Mouse (Mus musculus) embryo, embryonic 10 days (tissue): ENCODE measurements around the gene Ccdc149.

Experiments
- DNase-seq: peaks from one replicate; pipeline ENCODE4 v3.0.0-alpha.2; 2015; ENCODE audit warnings: low spot score

Ccdc149 gene

DNA sequence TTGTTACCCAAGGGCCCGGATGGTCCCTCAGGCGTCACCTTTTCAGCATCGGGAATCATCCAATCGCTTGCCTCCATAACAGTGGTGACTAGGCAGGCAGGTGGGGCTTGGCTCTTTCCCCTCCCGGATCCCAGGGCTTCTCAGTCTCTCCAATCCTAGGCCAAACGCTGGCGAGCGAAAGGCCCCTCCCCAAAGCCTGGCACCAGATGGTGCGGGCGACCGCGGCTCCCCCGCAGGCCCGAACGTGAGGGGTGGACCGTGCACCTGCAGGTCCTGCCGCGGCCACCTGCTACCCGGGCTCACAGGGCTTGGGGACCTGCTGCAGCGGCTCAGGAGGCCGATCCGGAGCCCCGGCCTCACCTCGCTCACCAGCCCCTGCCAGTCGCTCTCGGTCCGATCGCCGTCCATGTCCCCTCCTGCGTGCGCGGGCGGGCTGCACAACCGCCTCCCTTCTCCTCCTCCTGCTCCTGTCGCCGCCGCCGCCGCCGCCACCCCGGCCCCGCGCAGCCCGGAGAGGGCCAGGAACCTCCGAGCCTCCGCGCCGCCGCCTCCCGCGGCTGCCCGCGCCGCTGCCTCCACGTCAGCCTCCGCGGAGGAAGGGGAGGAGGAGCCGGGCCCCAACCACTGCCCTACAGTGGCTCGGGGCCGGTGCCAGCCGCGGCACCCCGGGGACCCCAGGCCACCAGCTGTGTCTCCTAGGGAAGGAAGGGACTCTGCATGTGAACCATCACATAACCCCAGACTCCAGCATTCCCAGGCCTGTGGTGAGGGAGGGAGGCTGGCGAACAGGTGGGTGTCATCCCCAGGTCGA lies at the start of gene Ccdc149:
Gene Ccdc149, minus strand, starts transcription at position 531 of the 811 bp plus-strand sequence.
- DNase-seq: peak; percentile 54

DNA sequence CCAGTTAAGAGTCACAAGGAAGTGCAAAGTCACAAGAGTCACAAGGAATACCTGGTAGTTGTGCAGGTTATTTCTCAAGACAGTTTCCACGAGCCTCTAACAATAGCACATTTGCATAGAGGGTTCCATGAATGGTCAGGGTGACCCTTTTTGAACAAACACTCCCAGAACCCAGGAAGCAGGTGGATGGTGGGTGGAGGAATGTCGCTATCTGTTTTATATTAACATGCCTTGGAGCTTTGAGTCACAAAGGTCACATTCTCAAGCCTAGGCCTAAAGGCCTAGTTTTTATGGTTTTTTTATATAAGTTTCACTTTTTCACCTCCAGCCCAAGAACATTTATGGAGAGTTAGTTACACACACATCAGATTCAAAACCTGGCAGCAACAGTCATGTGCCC lies 48.6 kb upstream of the Ccdc149 start:
- DNase-seq: no peak

DNA sequence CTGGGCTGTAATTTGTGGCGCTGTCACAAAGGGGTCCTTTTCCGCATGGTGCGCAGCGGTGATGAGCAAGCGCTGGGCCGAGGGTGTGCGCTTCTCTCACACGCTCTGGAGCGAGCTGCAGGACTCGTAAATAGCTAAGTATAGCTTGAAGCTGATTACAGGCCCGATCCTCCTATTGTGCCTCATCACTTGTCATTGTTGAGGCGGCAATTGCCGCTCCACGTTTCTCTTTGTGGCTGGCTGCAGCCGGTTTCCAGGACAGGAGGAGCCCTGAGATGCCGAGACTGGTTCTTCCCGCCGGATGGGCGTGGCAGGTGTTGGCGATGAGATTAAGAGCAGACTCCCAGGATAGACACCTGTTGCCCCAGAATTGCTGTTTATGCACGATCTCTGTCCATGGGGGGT lies 44.8 kb upstream of the Ccdc149 start:
- DNase-seq: peak; percentile 47

DNA sequence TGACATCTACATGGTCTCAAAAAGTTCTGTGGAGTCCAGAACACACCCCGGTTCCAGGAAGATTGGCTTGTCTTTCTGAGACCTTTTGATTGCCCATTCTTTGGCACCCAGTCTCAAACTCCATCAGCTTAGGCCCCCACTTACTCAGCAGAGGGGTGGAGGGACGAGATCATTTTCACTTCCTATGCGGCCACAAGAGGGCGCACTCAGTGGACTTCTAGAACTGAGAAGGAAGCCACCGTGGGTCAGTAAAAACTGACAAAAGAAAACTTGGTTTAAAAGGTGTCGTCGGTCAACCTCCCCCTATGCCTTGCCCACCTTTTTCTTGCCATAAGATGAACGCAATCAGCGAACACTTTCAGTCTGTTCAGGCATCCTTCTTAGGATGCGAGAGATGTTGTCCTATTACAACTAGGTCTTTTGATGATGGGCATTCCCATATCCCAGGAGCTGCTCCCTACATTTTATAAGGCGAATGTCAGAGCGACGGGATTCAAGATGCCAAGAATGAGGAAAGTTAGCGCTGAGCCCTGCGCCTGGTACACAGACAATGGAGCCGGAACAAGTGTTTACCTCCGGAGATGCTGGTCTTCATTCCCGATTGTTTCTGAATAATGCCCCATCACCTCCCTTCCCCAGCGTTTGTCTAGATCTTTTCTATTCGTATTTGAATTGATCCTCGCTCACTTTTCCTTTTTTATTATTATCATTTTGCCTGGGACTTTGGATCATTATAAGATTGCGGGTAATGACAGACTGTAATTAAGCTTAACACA lies 44.1 kb upstream of the Ccdc149 start:
- peak; percentile 86 for DNase-seq

DNA sequence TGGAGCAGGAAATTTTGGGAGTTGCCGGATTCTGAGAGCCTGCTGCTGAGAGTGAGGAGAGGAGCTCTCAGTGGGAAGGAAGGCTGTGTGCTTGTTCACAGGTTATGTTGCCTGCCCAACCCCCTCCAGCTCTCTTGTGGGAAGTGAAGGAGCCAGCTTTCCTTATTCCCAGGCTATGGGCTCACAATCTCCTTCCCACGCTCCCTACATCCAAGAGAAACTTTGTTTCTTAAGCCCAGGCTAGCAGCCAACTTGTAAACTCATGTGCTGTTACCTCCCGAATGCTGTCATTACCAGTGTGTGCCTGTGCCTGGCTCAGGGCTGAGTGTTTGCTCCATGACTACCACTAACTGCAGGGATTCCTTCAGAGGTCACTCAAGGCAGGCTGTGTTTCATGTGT lies 39.8 kb upstream of the Ccdc149 start:
- DNase-seq: no peak

DNA sequence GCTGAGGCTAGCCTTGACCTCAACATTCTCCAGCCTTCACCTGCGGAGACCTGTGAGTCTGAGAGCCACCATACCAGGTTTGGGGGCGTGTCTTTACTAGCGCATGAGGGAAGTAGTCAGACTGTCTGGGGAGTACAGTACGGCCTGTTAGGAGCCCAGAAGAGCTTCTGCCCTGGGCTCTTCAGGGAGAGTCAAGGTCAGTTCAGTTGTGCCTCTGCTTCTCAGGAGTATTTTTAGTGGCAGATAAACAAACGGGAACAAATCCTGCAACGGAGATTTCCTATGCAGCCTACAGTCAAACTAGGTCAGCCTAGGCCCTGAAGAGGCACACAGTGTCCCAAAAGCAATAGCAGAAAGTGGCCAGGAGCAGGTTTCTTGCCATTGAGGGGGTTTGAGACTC lies 38.1 kb upstream of the Ccdc149 start:
- DNase-seq: no peak

DNA sequence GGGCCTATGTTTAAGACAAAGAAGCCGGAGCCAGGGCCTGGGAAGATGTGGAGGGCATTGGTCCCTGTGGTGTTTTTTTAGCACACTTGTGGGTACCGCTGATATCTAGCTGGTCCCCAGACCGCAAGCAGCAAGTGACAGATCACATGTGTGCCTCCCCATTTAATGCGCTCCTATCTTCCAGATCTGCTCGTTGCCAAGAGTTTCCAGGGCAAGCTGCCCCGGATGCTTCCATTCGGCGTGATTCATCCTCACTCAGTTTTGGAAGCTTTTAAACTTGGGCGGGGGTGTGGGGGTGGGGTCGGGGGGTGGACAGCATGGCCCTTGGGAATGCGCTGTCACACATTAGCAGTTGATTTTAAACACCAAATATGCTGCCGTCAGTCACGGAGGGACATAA lies 33.3 kb upstream of the Ccdc149 start:
- no peak for DNase-seq

DNA sequence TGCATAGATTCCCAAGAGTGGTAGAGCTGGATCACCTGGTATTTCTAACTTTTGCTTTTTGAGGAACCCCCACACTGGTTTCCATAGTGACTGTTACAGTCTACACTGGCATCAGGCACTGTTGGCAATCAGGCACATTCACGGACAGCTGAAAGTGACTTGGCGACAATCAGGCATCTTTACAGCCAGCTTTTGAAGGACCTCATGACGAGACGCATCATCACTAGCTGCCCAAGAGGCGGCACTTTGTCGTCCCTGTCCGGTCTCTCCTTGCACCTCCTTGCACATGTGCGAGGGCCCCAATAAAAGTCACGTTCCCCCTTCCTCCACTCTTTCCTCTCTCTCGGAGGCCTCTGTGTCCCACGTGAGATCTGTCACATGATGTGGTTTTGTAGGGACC lies 32.8 kb upstream of the Ccdc149 start:
- DNase-seq: no peak

DNA sequence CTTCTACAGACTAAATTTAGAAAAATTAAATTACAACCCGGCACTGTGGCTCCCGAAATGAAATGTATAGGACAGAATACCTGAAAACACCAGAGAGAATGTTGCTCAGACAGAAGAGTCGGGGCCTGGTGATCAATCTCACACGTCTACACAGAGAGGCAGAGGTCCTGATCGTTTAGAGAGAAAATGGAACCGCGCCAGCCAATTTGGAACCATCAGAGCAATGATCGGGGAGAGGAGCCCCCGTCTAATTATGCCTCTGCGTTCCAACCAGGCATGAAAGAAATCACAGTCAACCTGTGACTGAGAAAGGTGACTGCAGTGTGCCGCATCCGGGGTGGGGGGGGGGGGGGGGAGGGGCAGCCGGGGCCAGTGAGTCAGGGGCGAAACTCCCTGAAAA lies 24.4 kb upstream of the Ccdc149 start:
- no peak for DNase-seq

DNA sequence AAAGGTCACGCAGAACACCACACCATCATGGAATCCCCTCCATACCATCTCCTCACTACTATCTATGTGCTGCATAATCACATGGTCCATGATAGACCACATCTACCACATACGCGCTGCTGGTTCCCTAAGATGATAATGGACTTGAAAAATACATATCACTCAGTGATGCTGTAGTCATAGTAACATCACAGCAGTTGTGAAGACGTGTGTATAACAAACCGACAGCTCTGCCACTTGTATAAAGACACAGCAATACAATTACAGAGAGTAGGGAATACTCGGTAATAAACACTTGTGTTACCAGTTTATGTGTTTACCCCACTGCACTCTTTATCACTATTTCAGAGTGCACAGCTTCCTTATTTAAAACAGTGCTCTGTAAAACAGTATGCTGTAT lies 20.2 kb upstream of the Ccdc149 start:
- DNase-seq: no peak

DNA sequence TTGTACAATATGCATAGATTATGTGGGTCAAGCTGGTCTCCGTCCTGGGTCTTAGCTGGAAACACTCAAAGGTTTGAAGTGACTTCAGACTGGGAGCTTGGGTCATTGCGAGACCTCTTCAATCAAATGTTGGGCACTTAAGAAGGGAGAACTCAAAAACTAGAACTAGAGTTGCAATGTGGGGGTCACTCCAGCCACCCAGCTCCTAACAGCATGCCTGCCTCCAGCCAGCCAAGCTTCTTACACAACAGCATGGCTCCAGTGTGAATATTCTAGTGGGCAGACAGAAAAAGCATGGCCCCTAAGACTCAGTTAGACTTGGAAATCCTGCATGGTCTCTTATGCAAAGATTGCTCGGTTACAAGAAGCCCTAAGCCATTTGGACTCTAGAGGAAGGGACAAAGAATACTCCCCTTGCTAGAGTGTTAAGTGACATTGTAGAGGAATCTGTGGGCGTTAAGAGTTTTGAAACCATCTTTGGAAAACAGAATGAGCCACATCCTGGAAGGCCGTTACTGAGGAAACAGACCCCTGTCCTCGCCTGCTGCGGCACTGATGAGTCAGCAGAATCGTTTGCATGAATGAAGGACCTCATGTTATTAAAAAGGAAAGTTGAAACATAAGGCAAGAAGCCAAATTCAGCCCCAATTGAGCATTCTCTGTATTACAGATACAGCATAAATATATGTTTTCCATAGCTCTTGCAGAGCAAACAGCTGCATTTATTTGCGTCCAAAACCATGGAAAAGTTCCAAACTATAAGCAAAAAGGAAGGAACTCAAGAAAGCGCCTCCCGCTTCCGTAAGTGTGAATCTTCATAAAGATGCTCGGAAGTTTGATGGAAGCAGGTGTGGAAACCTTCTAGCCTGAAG lies 16.5 kb upstream of the Ccdc149 start:
- no peak for DNase-seq

DNA sequence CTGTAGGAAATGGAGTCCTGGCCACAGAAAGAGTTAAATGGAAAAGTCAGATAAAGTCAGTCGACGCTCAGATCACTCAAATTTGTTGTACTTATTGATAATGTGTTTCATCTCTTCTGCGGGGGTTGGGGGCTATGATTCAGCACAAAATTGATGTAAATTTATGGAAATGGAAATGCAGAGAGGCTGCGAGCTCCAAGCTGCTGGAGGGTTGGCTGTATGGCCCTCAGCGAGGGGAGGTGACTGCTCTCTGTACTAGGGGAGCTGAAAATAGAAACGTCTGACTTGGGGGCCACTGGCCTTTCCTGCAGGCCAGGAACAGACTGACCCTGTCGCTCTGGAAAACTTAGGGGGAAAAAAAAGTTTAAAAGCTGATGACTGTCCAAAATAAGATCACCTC lies 5.5 kb upstream of the Ccdc149 start:
- peak; percentile 9 for DNase-seq

DNA sequence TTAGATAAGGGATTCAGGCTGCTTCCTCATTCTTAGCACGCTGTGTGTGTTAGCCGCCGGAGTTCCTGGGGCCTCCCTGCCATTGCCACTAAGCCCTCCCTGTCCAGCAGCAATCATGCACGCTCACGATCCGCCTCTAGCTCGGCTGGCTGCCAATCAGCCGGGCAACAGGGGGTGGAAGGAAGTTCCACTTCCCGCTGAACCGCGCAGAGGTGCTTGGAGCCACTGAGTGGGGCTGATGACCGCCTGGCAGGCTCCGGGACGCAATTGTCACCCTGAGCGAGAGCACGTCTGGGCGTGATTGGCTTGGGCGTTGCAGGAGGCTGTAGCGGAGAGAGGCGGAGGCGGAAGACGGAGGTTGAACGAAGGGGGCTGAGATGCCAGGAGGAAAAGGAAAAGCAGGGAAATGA lies 5.0 kb upstream of the Ccdc149 start:
- DNase-seq: peak; percentile 85

DNA sequence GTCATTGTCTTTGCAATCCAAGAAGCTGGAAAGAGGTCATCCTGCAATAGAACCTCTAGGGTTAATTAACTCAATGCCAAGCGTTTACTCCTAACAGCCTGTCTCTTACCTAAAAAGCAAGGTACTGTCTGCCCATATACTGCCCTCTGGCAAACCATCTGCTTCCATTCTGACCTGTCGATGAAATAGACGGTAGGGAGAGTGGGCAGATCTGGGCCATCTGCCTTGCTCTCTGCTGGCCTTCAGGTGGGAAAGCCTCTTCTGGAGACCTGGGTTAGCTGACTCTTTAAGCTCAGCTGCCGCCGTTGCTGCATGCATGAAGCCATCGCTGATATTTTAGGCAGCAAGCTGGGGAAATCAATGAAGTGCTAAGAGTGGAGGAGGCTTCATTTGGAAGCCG lies 2.7 kb upstream of the Ccdc149 start:
- no peak for DNase-seq

DNA sequence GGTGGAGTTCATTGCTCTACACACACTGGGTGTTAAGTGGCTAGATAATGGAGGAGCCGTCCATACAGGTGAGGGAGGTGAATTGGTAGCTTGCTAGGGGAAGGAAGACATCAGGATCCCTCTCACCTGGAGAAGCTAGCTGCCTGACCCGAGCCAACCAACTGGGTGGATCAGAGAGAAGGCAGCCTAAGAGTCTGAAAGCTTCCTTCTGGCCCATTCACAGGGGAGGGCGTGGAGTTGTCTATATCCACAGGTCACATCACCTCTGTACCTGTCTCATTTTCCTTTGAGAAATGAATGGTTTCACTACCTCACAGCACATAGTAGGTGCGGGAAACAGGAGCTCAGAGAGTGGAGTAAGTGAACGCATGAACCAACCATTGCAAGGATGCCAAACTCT lies 770 bp downstream of the Ccdc149 start:
- no peak for DNase-seq

DNA sequence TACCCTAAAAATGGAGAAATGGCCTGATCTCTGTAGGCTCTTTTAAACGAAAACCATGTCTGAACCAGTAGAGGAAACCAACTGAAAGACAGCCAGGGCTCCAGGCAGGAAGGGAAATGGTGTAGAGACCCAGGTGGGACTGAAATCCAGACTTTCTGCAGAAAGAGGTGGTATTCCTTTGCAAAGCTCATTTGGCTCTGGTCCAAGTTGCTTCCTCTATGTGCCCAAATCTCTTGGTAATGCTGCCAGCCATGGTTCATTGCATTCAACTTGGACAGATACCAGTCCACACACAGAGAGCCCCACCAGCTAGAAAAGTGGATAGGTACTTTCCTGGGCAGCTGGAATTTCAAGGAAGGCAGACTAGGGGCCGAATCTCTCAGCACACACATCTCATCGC lies 3.5 kb downstream of the Ccdc149 start:
- DNase-seq: no peak

DNA sequence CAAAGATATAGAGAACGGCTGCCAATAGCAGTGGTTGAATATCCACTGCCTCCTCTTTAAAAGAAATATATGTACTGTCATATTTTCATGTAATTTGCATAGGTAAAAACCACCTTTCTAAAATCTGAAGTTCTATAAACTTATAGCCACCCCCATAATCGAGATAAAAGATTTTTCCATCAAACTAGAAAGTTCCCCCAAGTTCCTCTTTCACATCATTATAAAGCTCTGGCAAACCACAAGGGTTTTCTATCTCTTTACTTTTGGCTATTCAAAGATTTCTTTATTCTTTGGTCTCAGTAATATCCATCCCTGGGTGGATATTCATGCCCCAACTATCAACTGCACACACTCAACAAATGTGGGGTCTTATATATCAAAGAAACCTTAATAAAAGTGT lies 8.9 kb downstream of the Ccdc149 start:
- DNase-seq: no peak

DNA sequence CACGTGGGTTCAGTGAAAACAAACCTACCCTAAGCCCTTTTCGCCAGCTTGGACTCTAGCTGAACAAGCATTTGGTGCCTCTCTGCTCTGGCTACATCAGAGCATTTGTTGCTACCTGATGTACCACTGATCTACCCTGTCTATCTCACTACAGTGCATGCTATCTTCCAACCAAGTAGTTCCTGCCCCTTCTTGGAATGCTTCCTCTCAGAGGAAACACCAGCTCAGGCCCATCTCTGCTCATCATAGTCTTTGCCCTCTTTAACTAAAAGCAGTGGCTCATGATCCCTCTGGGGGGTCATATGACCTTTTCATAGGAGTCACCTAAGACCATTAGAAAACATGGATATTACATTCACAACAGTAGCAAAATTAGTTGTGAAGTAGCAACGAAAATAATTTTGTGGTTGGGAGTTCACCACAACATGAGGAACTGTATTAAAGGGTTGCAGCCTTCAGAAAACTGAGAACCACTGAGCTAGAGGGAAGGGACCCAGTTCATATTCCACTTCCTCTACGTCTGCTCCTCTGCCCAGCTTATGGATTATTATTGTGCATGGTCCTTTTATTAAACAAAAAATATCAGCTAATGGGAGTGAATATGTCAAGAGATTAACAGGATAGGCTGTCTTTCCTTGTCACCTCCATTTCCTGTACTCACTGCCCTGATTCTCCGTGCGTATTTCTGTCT lies 9.7 kb downstream of the Ccdc149 start:
- no peak for DNase-seq

DNA sequence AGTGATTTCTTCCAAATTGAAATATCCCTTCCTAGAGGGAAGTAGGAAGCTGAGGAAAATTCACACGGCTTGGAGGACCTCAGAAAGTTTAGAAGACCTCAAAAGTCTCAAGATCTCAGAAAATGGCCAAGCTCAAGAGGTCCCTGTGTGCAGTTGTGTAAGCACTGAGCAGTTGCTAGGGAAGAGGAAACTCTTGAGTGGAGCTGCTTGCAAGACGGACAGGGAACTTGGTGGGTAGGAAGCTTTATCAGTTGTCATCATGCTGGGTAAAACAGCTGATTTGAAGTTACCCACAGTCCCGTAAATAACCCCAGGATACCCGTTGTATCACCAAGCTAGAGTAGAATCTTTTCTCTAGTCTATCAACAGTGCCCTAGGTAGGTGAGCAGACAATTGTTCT lies 12.0 kb downstream of the Ccdc149 start:
- DNase-seq: no peak

DNA sequence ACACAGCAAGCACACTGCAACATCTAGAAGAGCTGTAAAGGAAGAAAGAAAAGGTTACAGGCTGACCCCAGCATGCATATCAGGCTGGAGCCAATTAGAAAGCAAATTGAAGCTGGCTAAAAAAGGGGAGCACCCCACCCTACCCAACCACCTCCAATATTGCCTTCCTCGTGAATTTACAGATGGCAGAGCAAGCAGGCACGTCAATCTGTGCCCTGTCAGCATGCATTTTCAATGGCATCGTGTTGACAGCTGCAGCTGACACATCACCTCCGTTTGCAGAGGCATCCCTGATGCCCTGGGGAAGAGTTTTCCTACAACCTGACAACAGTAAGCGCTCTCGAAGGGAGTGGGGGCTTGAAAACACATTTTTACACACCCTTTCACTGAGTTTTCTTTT lies 14.2 kb downstream of the Ccdc149 start:
- DNase-seq: no peak

DNA sequence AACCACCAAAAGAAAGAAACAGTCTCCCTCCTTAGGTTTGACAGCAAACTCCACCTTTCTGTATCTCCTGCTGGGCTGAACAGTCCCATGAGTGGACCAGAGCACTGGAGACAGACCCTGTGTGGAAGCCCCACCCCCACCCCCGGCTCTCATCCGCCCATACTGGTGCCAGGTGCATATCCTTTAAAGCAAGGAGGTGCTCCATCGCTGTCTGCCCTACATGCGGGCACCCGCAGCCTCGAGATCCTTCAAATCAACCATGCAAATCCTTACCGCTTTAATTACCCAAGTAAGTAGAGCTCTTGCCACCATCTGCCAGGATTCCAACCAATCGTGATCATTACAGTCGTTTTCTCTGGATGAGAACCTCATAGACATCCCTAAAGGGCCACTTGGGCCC lies 20.5 kb downstream of the Ccdc149 start:
- DNase-seq: no peak

DNA sequence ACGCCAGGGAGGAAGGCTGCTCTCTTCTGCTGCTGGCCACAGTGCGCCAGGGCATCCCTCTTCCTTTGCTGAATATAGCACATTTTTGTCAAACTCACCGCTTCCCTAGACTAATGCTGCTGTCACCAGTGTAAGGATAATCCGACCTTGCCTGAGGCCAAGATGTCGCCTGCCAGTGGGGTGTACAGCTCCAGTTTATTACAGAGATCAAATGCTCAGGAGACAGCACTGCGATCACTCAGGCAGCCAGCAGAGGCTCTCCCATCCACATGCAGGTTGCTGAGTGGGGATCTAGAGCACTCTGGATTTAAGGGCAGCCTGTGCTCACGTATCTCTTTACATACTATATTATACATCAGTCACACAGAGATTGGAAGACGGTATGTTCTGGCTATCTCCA lies 22.1 kb downstream of the Ccdc149 start:
- no peak for DNase-seq
